Mouse (Mus musculus): ENCODE data around the gene Gorab. TPM values are rescaled to one million over a fixed set of nuclear protein-coding genes. Genes with fewer than 3 reads are reported as not detected.

Gorab gene
- polyA plus RNA-seq, 1 experiment from 2014 or later, result 26.9 TPM

GRCm38 (mm10) chr1:163350988-163351387 is 52.5 kb downstream of the Gorab start:
- H3K4me1 ChIP-seq, result no peaks in the 10 kb centered on the region
- no peaks in the 10 kb centered on the region for H3K36me3 ChIP-seq
- no peak overlapping the region for H3K4me2 ChIP-seq (replicated peaks)
- WGBS, result 92% methylated on average over 3 of the region's 3 CpGs
- ATAC-seq (ENCODE audit: low FRiP score, low read depth), result no peak
- no peak overlapping the region for H3K9ac ChIP-seq
- H3K27ac ChIP-seq, result no peak overlapping the region
- no peaks in the 10 kb centered on the region for H3K27me3 ChIP-seq (replicated peaks)
- no peaks in the 10 kb centered on the region for H3K9me3 ChIP-seq
- no peak overlapping the region for H3K4me3 ChIP-seq

GRCm38 (mm10) chr1:163345541-163345940 is 57.9 kb downstream of the Gorab start:
- no peak for ATAC-seq (ENCODE audit: low FRiP score, low read depth)
- no peaks in the 10 kb centered on the region for H3K36me3 ChIP-seq
- no peaks in the 10 kb centered on the region for H3K4me1 ChIP-seq
- H3K27me3 ChIP-seq (replicated peaks), result no peaks in the 10 kb centered on the region
- H3K9me3 ChIP-seq, result no peaks in the 10 kb centered on the region
- H3K9ac ChIP-seq, result no peak overlapping the region
- H3K4me2 ChIP-seq (replicated peaks), result no peak overlapping the region
- H3K4me3 ChIP-seq, result no peak overlapping the region
- no peak overlapping the region for H3K27ac ChIP-seq
- WGBS, result 85% methylated on average over 5 of the region's 5 CpGs

- Histone ChIP-seq H3K4me1 (no peaks in the 10 kb centered on the region), H3K9ac (no peak overlapping the region), H3K27me3 (replicated peaks) (no peaks in the 10 kb centered on the region), H3K27ac (no peak overlapping the region), H3K4me3 (no peak overlapping the region), H3K4me2 (replicated peaks) (no peak overlapping the region), H3K9me3 (no peaks in the 10 kb centered on the region), H3K36me3 (no peaks in the 10 kb centered on the region)
- ATAC-seq (ENCODE audit: low FRiP score, low read depth), result no peak
- WGBS, result 23% methylated on average over 1 of the region's 1 CpGs
Measured at GRCm38 (mm10) chr1:163344931-163345330, 58.5 kb downstream of the Gorab start.

GRCm38 (mm10) chr1:163339219-163339561 is 64.3 kb downstream of the Gorab start:
- ATAC-seq (ENCODE audit: low FRiP score, low read depth), result 0 out of 2 replicates have a peak, but pooled peaks have one; percentile 14
- Histone ChIP-seq H3K27ac (no peak overlapping the region), H3K4me1 (no peaks in the 10 kb centered on the region), H3K27me3 (replicated peaks) (no peaks in the 10 kb centered on the region), H3K9ac (no peak overlapping the region), H3K36me3 (no peaks in the 10 kb centered on the region), H3K4me2 (replicated peaks) (no peak overlapping the region), H3K4me3 (no peak overlapping the region), H3K9me3 (no peaks in the 10 kb centered on the region)
- 73% methylated on average over 3 of the region's 3 CpGs for WGBS

- Histone ChIP-seq H3K9me3 (no peaks in the 10 kb centered on the region), H3K27ac (no peak overlapping the region), H3K4me3 (no peak overlapping the region), H3K27me3 (replicated peaks) (no peaks in the 10 kb centered on the region), H3K4me1 (no peaks in the 10 kb centered on the region), H3K9ac (no peak overlapping the region), H3K36me3 (no peaks in the 10 kb centered on the region), H3K4me2 (replicated peaks) (no peak overlapping the region)
- WGBS, result 63% methylated on average over 7 of the region's 7 CpGs
- peak; percentile 59 for ATAC-seq (ENCODE audit: low FRiP score, low read depth)
Measured at GRCm38 (mm10) chr1:163338525-163339218, 64.8 kb downstream of the Gorab start.

GRCm38 (mm10) chr1:163337821-163338220 is 65.6 kb downstream of the Gorab start:
- Histone ChIP-seq H3K4me3 (no peak overlapping the region), H3K27me3 (replicated peaks) (no peaks in the 10 kb centered on the region), H3K36me3 (no peaks in the 10 kb centered on the region), H3K9ac (no peak overlapping the region), H3K4me1 (no peaks in the 10 kb centered on the region), H3K4me2 (replicated peaks) (no peak overlapping the region), H3K27ac (no peak overlapping the region), H3K9me3 (no peaks in the 10 kb centered on the region)
- no peak; the same call in 1 of the 2 replicates for ATAC-seq (ENCODE audit: low FRiP score, low read depth)
- 86% methylated on average over 2 of the region's 2 CpGs for WGBS

Other genes with a start within 250 kb of the Gorab start
- gene Prrx1, start 90.0 kb downstream of the Gorab start, polyA plus RNA-seq (2016; fragmentation: Nextera tagmentation; extraction: Ambion mirVana), result 20.7 and 22.1 TPM in 2 replicates